Mouse (Mus musculus): ENCODE measurements at regions not wholly inside any gene's neighbourhood (a gene's known extent, or its start where the extent isn't known, plus 50 kb on each side); places are given as distances from the start of the nearest gene placed in this dataset.

GRCm38 (mm10) chr15:87102211-87102610 lies 441.9 kb upstream of the Fam19a5 start:
- no peak overlapping the region for H3K4me3 ChIP-seq (ENCODE audit: low read depth, low read length)
- no peak overlapping the region for H3K27ac ChIP-seq (ENCODE audit: low read length)
- ATAC-seq = no peak
- no peaks in the 10 kb centered on the region for H3K27me3 ChIP-seq (replicated peaks; ENCODE audit: insufficient read depth, low read length)
- H3K36me3 ChIP-seq (ENCODE audit: insufficient read depth, low read length) = no peaks in the 10 kb centered on the region
- H3K9me3 ChIP-seq (ENCODE audit: low read length) = no peaks in the 10 kb centered on the region
- no peak for TF ChIP-seq EP300 (IDR thresholded peaks at IDR 0.05)
- TF ChIP-seq CTCF (IDR thresholded peaks at IDR 0.05) = no peak
- no peaks in the 10 kb centered on the region for H3K4me1 ChIP-seq (ENCODE audit: insufficient read depth, low read depth, low read length)
- no peak for DNase-seq (ENCODE audit: low spot score)
- 69% methylated on average over 4 of the region's 4 CpGs for WGBS
- no peak overlapping the region for H3K4me2 ChIP-seq (replicated peaks; ENCODE audit: low read depth, low read length)
- no peak overlapping the region for H3K9ac ChIP-seq (replicated peaks; ENCODE audit: low read depth)

- TF ChIP-seq EP300 (IDR thresholded peaks at IDR 0.05) = no peak
- TF ChIP-seq CTCF (IDR thresholded peaks at IDR 0.05) = no peak
- no peaks in the 10 kb centered on the region for H3K4me1 ChIP-seq (ENCODE audit: insufficient read depth, low read depth, low read length)
- H3K9ac ChIP-seq (replicated peaks; ENCODE audit: low read depth) = no peak overlapping the region
- no peaks in the 10 kb centered on the region for H3K36me3 ChIP-seq (ENCODE audit: insufficient read depth, low read length)
- no peaks in the 10 kb centered on the region for H3K9me3 ChIP-seq (ENCODE audit: low read length)
- no peak overlapping the region for H3K4me3 ChIP-seq (ENCODE audit: low read depth, low read length)
- H3K4me2 ChIP-seq (replicated peaks; ENCODE audit: low read depth, low read length) = no peak overlapping the region
- DNase-seq (ENCODE audit: low spot score) = no peak
- no peak overlapping the region for H3K27ac ChIP-seq (ENCODE audit: low read length)
- H3K27me3 ChIP-seq (replicated peaks; ENCODE audit: insufficient read depth, low read length) = no peaks in the 10 kb centered on the region
- no peak for ATAC-seq
- 74% methylated on average over 8 of the region's 8 CpGs for WGBS
Observed at GRCm38 (mm10) chr15:87105951-87106350, 438.1 kb upstream of the Fam19a5 start.

GRCm38 (mm10) chr15:87107701-87108100 lies 436.4 kb upstream of the Fam19a5 start:
- H3K4me1 ChIP-seq (ENCODE audit: insufficient read depth, low read depth, low read length) = no peaks in the 10 kb centered on the region
- no peak overlapping the region for H3K4me3 ChIP-seq (ENCODE audit: low read depth, low read length)
- TF ChIP-seq EP300 (IDR thresholded peaks at IDR 0.05) (no peak), CTCF (IDR thresholded peaks at IDR 0.05) (no peak)
- no peaks in the 10 kb centered on the region for H3K27me3 ChIP-seq (replicated peaks; ENCODE audit: insufficient read depth, low read length)
- H3K9me3 ChIP-seq (ENCODE audit: low read length) = no peaks in the 10 kb centered on the region
- H3K27ac ChIP-seq (ENCODE audit: low read length) = no peak overlapping the region
- WGBS = 56% methylated on average over 4 of the region's 4 CpGs
- H3K4me2 ChIP-seq (replicated peaks; ENCODE audit: low read depth, low read length) = no peak overlapping the region
- ATAC-seq (no peak), DNase-seq (ENCODE audit: low spot score) (no peak)
- no peaks in the 10 kb centered on the region for H3K36me3 ChIP-seq (ENCODE audit: insufficient read depth, low read length)
- H3K9ac ChIP-seq (replicated peaks; ENCODE audit: low read depth) = no peak overlapping the region

GRCm38 (mm10) chr15:87108411-87108810 lies 435.7 kb upstream of the Fam19a5 start:
- Histone ChIP-seq H3K4me3 (ENCODE audit: low read depth, low read length) (no peak overlapping the region), H3K36me3 (ENCODE audit: insufficient read depth, low read length) (no peaks in the 10 kb centered on the region), H3K9me3 (ENCODE audit: low read length) (no peaks in the 10 kb centered on the region), H3K4me2 (replicated peaks; ENCODE audit: low read depth, low read length) (no peak overlapping the region), H3K27me3 (replicated peaks; ENCODE audit: insufficient read depth, low read length) (no peaks in the 10 kb centered on the region), H3K4me1 (ENCODE audit: insufficient read depth, low read depth, low read length) (no peaks in the 10 kb centered on the region), H3K9ac (replicated peaks; ENCODE audit: low read depth) (no peak overlapping the region), H3K27ac (ENCODE audit: low read length) (no peak overlapping the region)
- WGBS = 66% methylated on average over 7 of the region's 7 CpGs
- TF ChIP-seq CTCF (IDR thresholded peaks at IDR 0.05) (no peak), EP300 (IDR thresholded peaks at IDR 0.05) (no peak)
- DNase-seq (ENCODE audit: low spot score) (no peak), ATAC-seq (no peak)

- no peak overlapping the region for H3K9ac ChIP-seq (replicated peaks; ENCODE audit: low read depth)
- H3K4me2 ChIP-seq (replicated peaks; ENCODE audit: low read depth, low read length) = no peak overlapping the region
- H3K9me3 ChIP-seq (ENCODE audit: low read length) = no peaks in the 10 kb centered on the region
- no peaks in the 10 kb centered on the region for H3K27me3 ChIP-seq (replicated peaks; ENCODE audit: insufficient read depth, low read length)
- H3K4me1 ChIP-seq (ENCODE audit: insufficient read depth, low read depth, low read length) = no peaks in the 10 kb centered on the region
- H3K27ac ChIP-seq (ENCODE audit: low read length) = no peak overlapping the region
- WGBS = 12% methylated on average over 4 of the region's 4 CpGs
- no peak overlapping the region for H3K4me3 ChIP-seq (ENCODE audit: low read depth, low read length)
- DNase-seq (ENCODE audit: low spot score) (no peak), ATAC-seq (no peak)
- H3K36me3 ChIP-seq (ENCODE audit: insufficient read depth, low read length) = no peaks in the 10 kb centered on the region
- TF ChIP-seq EP300 (IDR thresholded peaks at IDR 0.05) = no peak
- TF ChIP-seq CTCF (IDR thresholded peaks at IDR 0.05) = no peak
Observed at GRCm38 (mm10) chr15:87122656-87123055, 421.4 kb upstream of the Fam19a5 start.

GRCm38 (mm10) chr15:87125427-87126148 lies 418.5 kb upstream of the Fam19a5 start:
- Histone ChIP-seq H3K9me3 (ENCODE audit: low read length) (no peaks in the 10 kb centered on the region), H3K27me3 (replicated peaks; ENCODE audit: insufficient read depth, low read length) (no peaks in the 10 kb centered on the region), H3K4me2 (replicated peaks; ENCODE audit: low read depth, low read length) (no peak overlapping the region), H3K4me3 (ENCODE audit: low read depth, low read length) (no peak overlapping the region), H3K36me3 (ENCODE audit: insufficient read depth, low read length) (no peaks in the 10 kb centered on the region), H3K27ac (ENCODE audit: low read length) (no peak overlapping the region), H3K4me1 (ENCODE audit: insufficient read depth, low read depth, low read length) (no peaks in the 10 kb centered on the region), H3K9ac (replicated peaks; ENCODE audit: low read depth) (no peak overlapping the region)
- TF ChIP-seq EP300 (IDR thresholded peaks at IDR 0.05) = no peak
- TF ChIP-seq CTCF (IDR thresholded peaks at IDR 0.05) = no peak
- ATAC-seq (no peak), DNase-seq (ENCODE audit: low spot score) (no peak)
- 45% methylated on average over 6 of the region's 6 CpGs for WGBS

- H3K27me3 ChIP-seq (replicated peaks; ENCODE audit: insufficient read depth, low read length) = no peaks in the 10 kb centered on the region
- DNase-seq (ENCODE audit: low spot score) (no peak), ATAC-seq (no peak)
- no peaks in the 10 kb centered on the region for H3K9me3 ChIP-seq (ENCODE audit: low read length)
- no peaks in the 10 kb centered on the region for H3K4me1 ChIP-seq (ENCODE audit: insufficient read depth, low read depth, low read length)
- H3K4me3 ChIP-seq (ENCODE audit: low read depth, low read length) = no peak overlapping the region
- H3K9ac ChIP-seq (replicated peaks; ENCODE audit: low read depth) = no peak overlapping the region
- no peak overlapping the region for H3K27ac ChIP-seq (ENCODE audit: low read length)
- no peak for TF ChIP-seq EP300 (IDR thresholded peaks at IDR 0.05)
- TF ChIP-seq CTCF (IDR thresholded peaks at IDR 0.05) = no peak
- no peak overlapping the region for H3K4me2 ChIP-seq (replicated peaks; ENCODE audit: low read depth, low read length)
- H3K36me3 ChIP-seq (ENCODE audit: insufficient read depth, low read length) = no peaks in the 10 kb centered on the region
Observed at GRCm38 (mm10) chr15:87138870-87139269, 405.2 kb upstream of the Fam19a5 start.

Measured in lung, postnatal 0 days (tissue).